Mouse (Mus musculus): Measurements from ENCODE around the gene Sptan1. TPM values are rescaled to one million over a fixed set of nuclear protein-coding genes. Genes with fewer than 3 reads are reported as not detected.

Gene Sptan1
- polyA plus RNA-seq, 1 experiment: 117 TPM

GRCm38 (mm10) chr2:29991962-29992361 lies 26.6 kb downstream of the Sptan1 start:
- no peak for TF ChIP-seq CTCF (IDR thresholded peaks at IDR 0.05; ENCODE audit: control insufficient read depth, insufficient read depth, insufficient replicate concordance, low read depth, low read length)
- TF ChIP-seq POLR2A (IDR thresholded peaks at IDR 0.05; ENCODE audit: control insufficient read depth, low read depth, low read length): no peak
- Histone ChIP-seq H3K27ac (ENCODE audit: control insufficient read depth, insufficient read depth, low read depth, low read length) (no peak overlapping the region), H3K36me3 (ENCODE audit: control insufficient read depth, insufficient read depth, low read length) (peaks cover 11% of the 10 kb centered on the region)

GRCm38 (mm10) chr2:30009101-30009500 lies 43.7 kb downstream of the Sptan1 start:
- H3K4me1 ChIP-seq (ENCODE audit: control insufficient read depth, insufficient read depth, low read length): no peaks in the 10 kb centered on the region
- H3K36me3 ChIP-seq (ENCODE audit: control insufficient read depth, insufficient read depth, low read length): peaks cover 12% of the 10 kb centered on the region
- no peak overlapping the region for H3K27ac ChIP-seq (ENCODE audit: control insufficient read depth, insufficient read depth, low read depth, low read length)
- TF ChIP-seq POLR2A (IDR thresholded peaks at IDR 0.05; ENCODE audit: control insufficient read depth, low read depth, low read length): no peak
- TF ChIP-seq CTCF (IDR thresholded peaks at IDR 0.05; ENCODE audit: control insufficient read depth, insufficient read depth, insufficient replicate concordance, low read depth, low read length): no peak
- H3K27me3 ChIP-seq (ENCODE audit: control insufficient read depth, insufficient read depth, low read length): no peaks in the 10 kb centered on the region
- H3K4me3 ChIP-seq (ENCODE audit: control insufficient read depth, low read depth, low read length): no peak overlapping the region

More at GRCm38 (mm10) chr2:29991962-29992361, 26.6 kb downstream of the Sptan1 start:
- H3K4me1 ChIP-seq (ENCODE audit: control insufficient read depth, insufficient read depth, low read length): no peaks in the 10 kb centered on the region
- H3K4me3 ChIP-seq (ENCODE audit: control insufficient read depth, low read depth, low read length): no peak overlapping the region
- no peaks in the 10 kb centered on the region for H3K27me3 ChIP-seq (ENCODE audit: control insufficient read depth, insufficient read depth, low read length)

GRCm38 (mm10) chr2:30010840-30011281 lies 45.5 kb downstream of the Sptan1 start:
- Histone ChIP-seq H3K4me1 (ENCODE audit: control insufficient read depth, insufficient read depth, low read length) (no peaks in the 10 kb centered on the region), H3K27me3 (ENCODE audit: control insufficient read depth, insufficient read depth, low read length) (no peaks in the 10 kb centered on the region), H3K36me3 (ENCODE audit: control insufficient read depth, insufficient read depth, low read length) (peaks cover 9% of the 10 kb centered on the region), H3K27ac (ENCODE audit: control insufficient read depth, insufficient read depth, low read depth, low read length) (no peak overlapping the region), H3K4me3 (ENCODE audit: control insufficient read depth, low read depth, low read length) (no peak overlapping the region)
- TF ChIP-seq CTCF (IDR thresholded peaks at IDR 0.05; ENCODE audit: control insufficient read depth, insufficient read depth, insufficient replicate concordance, low read depth, low read length): no peak
- TF ChIP-seq POLR2A (IDR thresholded peaks at IDR 0.05; ENCODE audit: control insufficient read depth, low read depth, low read length): no peak

GRCm38 (mm10) chr2:30014326-30014966 lies 49.1 kb downstream of the Sptan1 start:
- Histone ChIP-seq H3K36me3 (ENCODE audit: control insufficient read depth, insufficient read depth, low read length) (peaks cover 6% of the 10 kb centered on the region), H3K27ac (ENCODE audit: control insufficient read depth, insufficient read depth, low read depth, low read length) (no peak overlapping the region), H3K4me3 (ENCODE audit: control insufficient read depth, low read depth, low read length) (no peak overlapping the region), H3K4me1 (ENCODE audit: control insufficient read depth, insufficient read depth, low read length) (no peaks in the 10 kb centered on the region), H3K27me3 (ENCODE audit: control insufficient read depth, insufficient read depth, low read length) (no peaks in the 10 kb centered on the region)
- TF ChIP-seq POLR2A (IDR thresholded peaks at IDR 0.05; ENCODE audit: control insufficient read depth, low read depth, low read length) (no peak), CTCF (IDR thresholded peaks at IDR 0.05; ENCODE audit: control insufficient read depth, insufficient read depth, insufficient replicate concordance, low read depth, low read length) (no peak)

- H3K27ac ChIP-seq (ENCODE audit: control insufficient read depth, insufficient read depth, low read depth, low read length): no peak overlapping the region
- H3K4me1 ChIP-seq (ENCODE audit: control insufficient read depth, insufficient read depth, low read length): no peaks in the 10 kb centered on the region
- TF ChIP-seq CTCF (IDR thresholded peaks at IDR 0.05; ENCODE audit: control insufficient read depth, insufficient read depth, insufficient replicate concordance, low read depth, low read length) (no peak), POLR2A (IDR thresholded peaks at IDR 0.05; ENCODE audit: control insufficient read depth, low read depth, low read length) (no peak)
- no peak overlapping the region for H3K4me3 ChIP-seq (ENCODE audit: control insufficient read depth, low read depth, low read length)
- H3K36me3 ChIP-seq (ENCODE audit: control insufficient read depth, insufficient read depth, low read length): peaks cover 14% of the 10 kb centered on the region
- no peaks in the 10 kb centered on the region for H3K27me3 ChIP-seq (ENCODE audit: control insufficient read depth, insufficient read depth, low read length)
These were observed 60.1 kb downstream of the Sptan1 start for GRCm38 (mm10) chr2:30025454-30025853.

GRCm38 (mm10) chr2:30026997-30027396 lies 61.6 kb downstream of the Sptan1 start:
- TF ChIP-seq CTCF (IDR thresholded peaks at IDR 0.05; ENCODE audit: control insufficient read depth, insufficient read depth, insufficient replicate concordance, low read depth, low read length) (no peak), POLR2A (IDR thresholded peaks at IDR 0.05; ENCODE audit: control insufficient read depth, low read depth, low read length) (no peak)
- H3K36me3 ChIP-seq (ENCODE audit: control insufficient read depth, insufficient read depth, low read length): peaks cover 10% of the 10 kb centered on the region

GRCm38 (mm10) chr2:30032244-30032846 lies 67.0 kb downstream of the Sptan1 start:
- Histone ChIP-seq H3K27ac (ENCODE audit: control insufficient read depth, insufficient read depth, low read depth, low read length) (no peak overlapping the region), H3K36me3 (ENCODE audit: control insufficient read depth, insufficient read depth, low read length) (no peaks in the 10 kb centered on the region; the same call in 1 of the 2 replicates), H3K4me1 (ENCODE audit: control insufficient read depth, insufficient read depth, low read length) (no peaks in the 10 kb centered on the region), H3K27me3 (ENCODE audit: control insufficient read depth, insufficient read depth, low read length) (no peaks in the 10 kb centered on the region), H3K4me3 (ENCODE audit: control insufficient read depth, low read depth, low read length) (no peak overlapping the region)
- no peak for TF ChIP-seq CTCF (IDR thresholded peaks at IDR 0.05; ENCODE audit: control insufficient read depth, insufficient read depth, insufficient replicate concordance, low read depth, low read length)
- no peak for TF ChIP-seq POLR2A (IDR thresholded peaks at IDR 0.05; ENCODE audit: control insufficient read depth, low read depth, low read length)

More at GRCm38 (mm10) chr2:30026997-30027396, 61.6 kb downstream of the Sptan1 start:
- Histone ChIP-seq H3K27me3 (ENCODE audit: control insufficient read depth, insufficient read depth, low read length) (no peaks in the 10 kb centered on the region), H3K4me1 (ENCODE audit: control insufficient read depth, insufficient read depth, low read length) (no peaks in the 10 kb centered on the region), H3K4me3 (ENCODE audit: control insufficient read depth, low read depth, low read length) (no peak overlapping the region), H3K27ac (ENCODE audit: control insufficient read depth, insufficient read depth, low read depth, low read length) (no peak overlapping the region)
